Mouse (Mus musculus) effector memory CD4-positive, alpha-beta T cell, adult 7 months (primary cell): Measurements from ENCODE around the gene Ckap2. TPM values are rescaled to one million over a fixed set of nuclear protein-coding genes. Genes with fewer than 3 reads are reported as not detected.

Experiments
- polyA plus RNA-seq: library from polyadenylated mRNA; unstranded; fragments of 100-300 nt; shearing (Covaris generic); gene quantifications from one replicate; pipeline ENCODE4 v1.2.1, GENCODE M21; 2017

Ckap2 gene
- 1.4 TPM for polyA plus RNA-seq

DNA sequence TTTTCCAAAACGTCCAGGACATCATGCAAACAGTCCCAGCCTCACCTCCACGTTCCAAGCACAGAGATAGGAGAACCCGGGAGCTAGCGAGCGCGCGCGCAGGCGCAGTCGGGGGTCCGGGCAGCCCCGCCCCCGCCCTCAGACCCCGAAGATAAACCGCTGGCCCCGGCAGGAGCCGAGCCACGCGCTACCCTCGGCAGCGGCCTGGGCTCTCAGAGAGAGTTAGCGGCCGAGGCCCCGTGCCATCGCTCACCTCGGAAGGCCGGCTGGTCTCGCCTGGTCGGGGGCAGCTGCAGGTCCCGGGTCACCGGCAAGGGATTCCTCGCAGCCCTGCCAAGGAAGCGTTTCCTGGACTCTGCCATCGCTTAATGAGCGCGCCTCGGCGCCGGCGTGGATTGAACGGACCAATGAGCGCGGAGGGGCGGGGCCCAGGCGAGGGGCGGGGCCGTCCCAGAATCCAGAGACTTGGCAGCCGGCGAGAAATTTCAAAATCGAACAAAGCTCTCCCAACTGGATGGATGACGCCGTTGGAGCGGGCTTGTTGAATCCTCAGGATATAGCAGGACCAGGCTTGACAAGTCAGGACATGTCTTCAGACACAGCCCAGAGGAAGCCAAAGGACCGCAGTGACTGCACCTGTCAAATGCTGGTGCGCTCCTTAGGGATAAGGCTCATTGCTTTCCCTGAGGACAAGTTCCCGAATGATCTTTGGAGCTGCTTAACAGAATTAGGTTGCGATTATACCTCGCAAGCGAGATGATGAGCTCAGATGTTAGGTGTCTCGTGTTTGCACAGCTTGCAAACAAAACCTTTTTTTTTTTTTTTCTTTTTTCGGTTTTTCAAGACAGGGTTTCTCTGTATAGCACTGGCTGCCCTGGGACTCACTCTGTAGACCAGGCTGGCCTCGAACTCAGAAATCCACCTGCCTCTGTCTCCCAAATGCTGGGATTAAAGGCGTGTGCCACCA lies at the start of gene Ckap2:
Ckap2 (minus strand) TSS at position 389 of the 967 bp plus-strand sequence.

DNA sequence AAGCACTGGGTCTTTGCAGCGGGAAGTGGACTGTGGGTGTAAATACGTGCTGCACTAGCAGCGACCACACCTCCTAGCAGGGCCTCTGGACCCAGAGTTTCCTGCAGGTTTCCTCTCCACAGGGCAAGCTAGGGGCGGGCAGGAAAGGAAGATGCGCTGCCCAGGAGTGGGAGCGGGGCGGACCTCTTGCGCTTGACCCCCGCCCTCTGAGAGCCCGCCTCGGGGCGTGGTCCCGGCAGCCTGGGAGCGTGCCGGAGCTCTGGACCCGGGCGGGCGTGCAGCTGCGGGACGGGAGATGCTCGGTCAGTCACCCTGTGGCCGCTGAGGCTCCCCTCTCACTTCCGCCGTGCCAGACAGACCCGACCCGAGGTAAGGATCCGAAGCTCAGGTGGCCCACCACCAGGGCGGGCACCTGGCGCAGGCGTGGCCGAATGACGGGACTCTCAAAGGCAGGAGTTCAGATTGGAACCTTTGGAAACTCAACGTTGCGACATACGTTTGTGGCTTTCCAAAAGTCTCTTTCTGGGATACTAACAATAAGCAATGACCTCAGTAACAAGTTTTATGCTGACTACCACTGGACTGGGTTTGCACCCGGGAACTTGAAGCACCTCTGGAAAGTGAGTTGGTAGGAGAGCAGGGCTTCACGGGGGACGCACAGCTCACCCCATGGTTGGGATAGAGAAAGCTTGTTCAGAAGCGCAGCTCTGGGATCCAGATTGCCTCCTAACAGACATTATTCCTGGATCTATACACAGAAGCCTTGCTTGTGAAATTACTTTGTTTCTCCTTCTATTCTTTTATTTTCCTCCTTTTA lies 41.6 kb upstream of the Ckap2 start, which contains the start of gene Thsd1:
Thsd1 (plus strand) TSS at position 253 of the 817 bp plus-strand sequence.

DNA sequence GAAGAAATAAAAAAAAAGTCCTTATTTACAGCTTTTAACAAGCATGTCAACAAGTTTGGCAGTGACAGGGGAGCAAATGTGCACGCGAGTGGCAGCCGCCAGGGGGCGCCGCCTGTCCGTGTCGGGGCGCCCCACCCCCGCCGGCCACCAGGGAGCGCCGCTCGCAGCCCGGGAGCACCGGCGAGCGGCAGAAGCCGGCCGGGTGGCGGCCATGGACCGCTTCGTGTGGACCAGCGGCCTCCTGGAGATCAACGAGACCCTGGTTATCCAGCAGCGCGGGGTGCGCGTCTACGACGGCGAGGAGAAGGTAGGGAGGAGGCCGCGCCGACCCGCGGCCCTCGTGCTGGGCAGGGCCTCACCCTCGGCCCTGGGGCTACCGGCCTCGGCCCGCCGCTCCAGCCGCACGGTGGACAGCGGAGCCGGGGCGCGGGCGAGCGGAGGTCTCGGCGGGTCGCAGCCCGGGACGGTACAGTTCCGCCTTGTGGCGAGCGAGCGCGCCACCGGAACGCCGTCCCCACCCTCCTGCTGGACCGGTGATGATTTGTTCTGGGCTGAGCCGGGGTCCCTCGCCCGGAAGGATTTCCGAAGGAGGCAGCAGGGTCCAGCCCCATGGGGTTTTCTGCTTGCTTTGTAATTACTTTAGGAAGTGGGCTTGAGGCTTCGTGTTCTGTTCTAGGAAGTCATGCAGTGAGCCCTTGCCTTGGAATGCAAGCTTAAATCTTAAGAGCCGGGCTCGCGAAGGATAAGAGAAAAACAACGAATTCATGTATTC lies 7.2 kb upstream of the Ckap2 start, which contains the start of gene Vps36:
Vps36 (plus strand) TSS at position 150 of the 772 bp plus-strand sequence.

DNA sequence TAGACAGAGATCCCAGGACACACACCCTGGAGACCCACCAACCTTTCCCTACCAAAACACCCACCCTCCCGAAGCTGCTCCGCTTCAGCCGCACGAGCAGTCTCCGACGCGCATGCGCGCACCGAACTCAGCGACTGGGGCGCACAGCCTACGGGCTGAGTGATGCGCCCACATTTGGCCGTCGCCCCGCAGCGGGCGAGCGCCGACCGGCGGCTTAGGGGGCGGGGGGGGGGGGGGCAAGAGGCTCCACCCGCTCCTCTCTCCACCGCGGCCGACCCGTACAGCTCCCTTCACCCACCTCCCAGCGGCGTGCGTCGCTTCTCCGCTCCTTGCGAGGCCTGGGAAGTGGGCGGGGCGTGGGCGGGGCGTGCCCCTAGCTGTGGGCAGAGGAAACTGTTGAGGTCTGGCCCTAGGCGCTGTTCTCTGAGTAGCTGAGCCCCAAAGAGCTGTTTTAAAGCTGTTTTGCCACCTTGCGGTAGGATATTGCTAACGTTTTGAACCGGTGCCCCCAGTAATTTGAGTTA lies 19.5 kb downstream of the Ckap2 start, which contains the start of gene Nek3:
Nek3 (minus strand) TSS at position 356 of the 524 bp plus-strand sequence.

DNA sequence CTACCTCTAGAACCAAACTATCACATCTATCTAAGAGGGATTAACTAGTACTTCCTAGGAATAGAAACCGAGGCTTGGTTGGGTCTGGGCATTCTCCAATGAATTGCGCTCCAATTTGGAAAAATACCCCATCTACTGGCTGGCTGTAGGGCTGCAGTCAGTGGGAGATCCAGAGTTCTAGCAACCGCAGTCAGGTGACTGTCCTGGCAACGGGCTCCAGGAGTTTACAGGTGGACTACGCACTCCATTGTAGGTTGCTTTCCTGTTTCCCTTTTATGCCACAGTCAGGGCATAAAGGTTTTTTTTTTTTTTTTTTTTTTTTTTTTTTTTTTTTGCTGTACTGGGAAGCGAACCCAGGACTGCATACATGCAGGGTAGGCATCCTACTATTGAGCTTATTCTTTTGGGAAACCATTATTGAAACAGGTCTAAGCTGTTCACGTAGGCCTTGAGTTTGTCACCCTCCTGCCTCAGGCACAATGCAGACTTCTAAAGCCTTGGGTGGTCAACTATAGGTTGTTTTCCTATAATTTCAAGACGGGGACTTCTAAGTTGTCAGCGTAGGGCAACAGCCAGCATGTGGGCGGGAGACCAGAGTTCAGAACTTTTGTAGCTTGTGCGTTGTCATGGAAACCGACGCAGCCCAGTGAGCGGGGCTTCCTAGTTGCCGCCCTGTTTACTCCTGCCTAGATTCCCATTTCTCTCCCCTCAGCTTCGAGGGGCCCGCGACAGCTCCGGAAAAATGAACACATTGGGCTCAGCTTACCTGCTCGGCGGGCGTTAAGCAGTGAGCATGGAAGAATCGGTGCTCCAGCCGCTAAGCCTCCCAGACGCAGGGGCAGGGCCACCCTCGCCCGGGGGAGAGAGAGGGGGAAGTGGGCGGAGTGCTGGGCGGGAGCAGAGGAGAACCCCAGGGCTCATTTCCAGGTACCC lies 61.1 kb downstream of the Ckap2 start, which contains the start of gene Nek5:
Nek5 (minus strand) TSS at position 834 of the 933 bp plus-strand sequence.

Other genes with a start within 250 kb of the Ckap2 start
- not detected for gene Defb35, start 247.5 kb downstream of the Ckap2 start, polyA plus RNA-seq
- gene Defb13, start 239.1 kb downstream of the Ckap2 start, polyA plus RNA-seq: not detected
- 0.67 TPM for gene Fam90a1a, start 227.1 kb downstream of the Ckap2 start, polyA plus RNA-seq
- gene Ccdc70, start 216.0 kb downstream of the Ckap2 start, polyA plus RNA-seq: 0.94 TPM
- 0.13 TPM for gene Atp7b, start 125.5 kb downstream of the Ckap2 start, polyA plus RNA-seq
- 11.3 TPM for gene Alg11, start 125.1 kb downstream of the Ckap2 start, polyA plus RNA-seq
- 0.17 TPM for gene Nek5, start 60.8 kb downstream of the Ckap2 start, polyA plus RNA-seq
- gene Nek3, start 19.4 kb downstream of the Ckap2 start, polyA plus RNA-seq: 4.3 TPM
- 32.4 TPM for gene Vps36, start 7.0 kb upstream of the Ckap2 start, polyA plus RNA-seq
- 1.4 TPM for gene Thsd1, start 41.5 kb upstream of the Ckap2 start, polyA plus RNA-seq
- gene Tpte, start 97.6 kb upstream of the Ckap2 start, polyA plus RNA-seq: not detected
- 9.5 TPM for gene Slc25a15, start 212.8 kb upstream of the Ckap2 start, polyA plus RNA-seq
- gene Mrps31, start 225.5 kb upstream of the Ckap2 start, polyA plus RNA-seq: 12.0 TPM